Mouse (Mus musculus): ENCODE data around the gene Cyp2d22. TPM values are rescaled to one million over a fixed set of nuclear protein-coding genes. Genes with fewer than 3 reads are reported as not detected.

Cyp2d22 gene
- total RNA-seq, 2 experiments from 2014 or later, result 25.6 to 25.8 TPM

DNA sequence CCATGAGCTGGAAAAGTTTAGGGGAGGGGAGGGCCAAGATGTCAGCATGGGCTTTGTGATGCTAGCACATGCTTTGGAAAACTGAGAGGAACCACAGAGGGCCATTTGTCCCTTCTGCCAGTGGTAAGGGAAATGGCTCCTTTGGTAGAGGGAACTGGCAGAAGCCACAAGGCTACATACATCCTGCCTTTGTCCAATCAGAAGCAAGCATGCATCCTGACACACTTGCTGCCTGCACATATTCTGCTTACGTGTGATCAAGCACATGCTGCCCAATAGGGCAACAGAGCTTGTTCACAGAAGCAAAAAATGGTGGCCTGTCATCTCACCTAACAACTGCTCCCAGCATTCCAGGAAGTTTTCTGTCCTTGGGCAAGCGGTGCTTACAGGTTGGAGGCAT is 54.7 kb downstream of the Cyp2d22 start:
- no peak for DNase-seq
- intact Hi-C loops (cut with DNase I), result no loop called here

DNA sequence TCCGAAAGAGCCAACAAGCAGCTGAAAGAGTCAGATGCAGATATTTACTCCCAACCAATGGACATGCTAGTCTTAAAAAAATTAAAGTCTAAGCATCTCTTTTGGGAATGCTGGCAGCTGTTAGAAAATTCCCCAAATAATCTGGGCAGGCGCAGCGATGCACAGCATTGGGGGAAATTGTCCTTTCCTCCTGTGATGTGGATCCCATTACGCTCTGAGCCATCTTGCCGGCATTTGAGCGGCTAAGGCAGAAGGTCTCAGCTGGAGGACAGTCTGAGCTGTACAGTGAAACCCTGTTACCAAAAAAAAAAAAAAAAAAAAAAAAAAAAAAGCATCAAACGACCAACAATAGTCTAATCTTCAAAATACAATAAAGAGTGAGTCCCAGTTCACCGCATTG is 57.9 kb downstream of the Cyp2d22 start:
- intact Hi-C loops (cut with DNase I), result no loop called here
- no peak for DNase-seq

Small RNA genes within 50 kb of the gene (microRNA-seq; reads per million reads assigned to microRNA genes)
- gene Gm25990 (ENCODE audit: borderline number of aligned reads in 2 of 2) (0 reads per million in 2 experiments), gene Gm27331 (ENCODE audit: borderline number of aligned reads in 2 of 2) (0 reads per million in 2 experiments), gene Mir7684 (ENCODE audit: borderline number of aligned reads in 2 of 2) (0 reads per million in 2 experiments)

Other genes with a start within 250 kb of the Cyp2d22 start
- 10 to 100 TPM; 17.4 to 19.5 TPM for gene Srebf2, start 233.1 kb downstream of the Cyp2d22 start, total RNA-seq (2021)
- gene Shisa8, start 167.4 kb downstream of the Cyp2d22 start, total RNA-seq (2021), result under 1 TPM; 0.14 to 0.19 TPM
- under 1 TPM; 0.28 to 0.30 TPM for gene Tnfrsf13c, start 155.9 kb downstream of the Cyp2d22 start, total RNA-seq (2021)
- under 1 TPM; 0.42 to 0.51 TPM for gene Cenpm, start 135.5 kb downstream of the Cyp2d22 start, total RNA-seq (2021)
- gene 1500009C09Rik, start 127.9 kb downstream of the Cyp2d22 start, total RNA-seq (2021), result not detected
- under 1 TPM; 0.35 to 0.36 TPM for gene Sept3, start 105.4 kb downstream of the Cyp2d22 start, total RNA-seq (2021)
- gene Wbp2nl, start 81.3 kb downstream of the Cyp2d22 start, total RNA-seq (2021), result not detected
- gene Naga, start 41.3 kb downstream of the Cyp2d22 start, total RNA-seq (2021), result 10 to 100 TPM; 28.3 to 34.2 TPM
- 1 to 10 TPM in 1 of 2 experiments, under 1 TPM in 1; 0.76 to 1.6 TPM for gene Pheta2, start 41.3 kb downstream of the Cyp2d22 start, total RNA-seq (2021)
- gene Smdt1, start 41.3 kb downstream of the Cyp2d22 start, total RNA-seq (2021), result 100 to 1,000 TPM; 192 to 202 TPM
- gene Ndufa6, start 25.9 kb downstream of the Cyp2d22 start, total RNA-seq (2021), result 100 to 1,000 TPM; 702 to 740 TPM
- gene Cyp2d11, start 13.8 kb upstream of the Cyp2d22 start, total RNA-seq (2021), result under 1 TPM; 0.22 to 0.36 TPM
- not detected for gene Cyp2d10, start 26.9 kb upstream of the Cyp2d22 start, total RNA-seq (2021)
- not detected for gene Cyp2d9, start 53.2 kb upstream of the Cyp2d22 start, total RNA-seq (2021)
- not detected for gene Cyp2d12, start 174.8 kb upstream of the Cyp2d22 start, total RNA-seq (2021)
- gene Cyp2d34, start 240.7 kb upstream of the Cyp2d22 start, total RNA-seq (2021), result not detected

Data from heart, postnatal 36 days (tissue).